Mouse (Mus musculus) heart, embryonic 11.5 days (tissue): ENCODE results near the gene St8sia6. TPM values are rescaled to one million over a fixed set of nuclear protein-coding genes. Genes with fewer than 3 reads are reported as not detected.
"Not testable (repeated sequence)": the region's sequence is repeated elsewhere in the genome, so short reads cannot be mapped to it uniquely, and the experiment has no call there.

Experiments
- ATAC-seq: fragments of 200-750 bp; cut with Nextera tagmentation; replicated peaks from 2 replicates; pipeline ENCODE4 v1.8.0; 2017; ENCODE audit warnings: moderate library complexity; ENCODE audit not compliant: insufficient number of reproducible peaks, low FRiP score, low TSS enrichment
- H3K27ac ChIP-seq: fragments of 300-500 bp; sonication (generic); 2 replicates; pipeline ENCODE4 v1.5.1; 2014; ENCODE audit warnings: mild to moderate bottlenecking, low read depth, low read length
- H3K27me3 ChIP-seq: fragments of 300-500 bp; sonication (generic); 2 replicates; pipeline ENCODE4 v1.6.1; 2014; ENCODE audit warnings: mild to moderate bottlenecking, low read length, mixed read lengths; ENCODE audit not compliant: control insufficient read depth, insufficient read depth
- H3K36me3 ChIP-seq: fragments of 300-500 bp; sonication (generic); 2 replicates; pipeline ENCODE4 v1.6.1; 2014; ENCODE audit warnings: mild to moderate bottlenecking, low read length, moderate library complexity, mixed read lengths; ENCODE audit not compliant: control insufficient read depth, insufficient read depth
- H3K4me1 ChIP-seq: fragments of 300-500 bp; sonication (generic); 2 replicates; pipeline ENCODE4 v1.6.1; 2014; ENCODE audit warnings: low read length; ENCODE audit not compliant: control insufficient read depth, insufficient read depth
- H3K4me2 ChIP-seq: fragments of 300-500 bp; sonication (generic); 2 replicates; pipeline ENCODE4 v1.6.1; 2014; ENCODE audit warnings: mild to moderate bottlenecking, moderate library complexity
- H3K4me3 ChIP-seq: fragments of 300-500 bp; sonication (generic); 2 replicates; pipeline ENCODE4 v1.5.1; 2014; ENCODE audit warnings: low read depth, low read length
- H3K9ac ChIP-seq: fragments of 300-500 bp; sonication (generic); 2 replicates; pipeline ENCODE4 v1.6.1; 2014; ENCODE audit warnings: mild to moderate bottlenecking, low read depth, low read length, moderate library complexity
- H3K9me3 ChIP-seq: fragments of 300-500 bp; sonication (generic); replicated peaks from 2 replicates; pipeline ENCODE4 v1.6.1; 2016; ENCODE audit warnings: low read length; ENCODE audit not compliant: control insufficient read depth
- WGBS: fragments of 180-500 bp; shearing (Covaris S2); extraction: QIAGEN DNeasy Blood & Tissue Kit; methylation state at CpG from one replicate; pipeline ENCODE4 v1.1.7; 2014; ENCODE audit not compliant: insufficient replicate concordance; 5-methylcytosine and 5-hydroxymethylcytosine counted together
- polyA plus RNA-seq: library from polyadenylated mRNA; unstranded; fragments of >200 nt; fragmentation: Nextera tagmentation; extraction: Ambion mirVana; gene quantifications from 2 replicates; pipeline ENCODE4 v1.2.1, GENCODE M21; 2014

Gene St8sia6
- polyA plus RNA-seq, 1 experiment from 2014 or later, result 0.20 TPM

GRCm38 (mm10) chr2:13634866-13635265 is 159.0 kb downstream of the St8sia6 start:
- Histone ChIP-seq H3K27ac (no peak overlapping the region), H3K4me3 (no peak overlapping the region), H3K4me2 (no peak overlapping the region), H3K9ac (no peak overlapping the region), H3K9me3 (no peaks in the 10 kb centered on the region), H3K4me1 (no peaks in the 10 kb centered on the region), H3K27me3 (no peaks in the 10 kb centered on the region), H3K36me3 (no peaks in the 10 kb centered on the region)
- no peak for ATAC-seq
- WGBS, result 47% methylated on average over 1 of the region's 1 CpGs

- WGBS, result 77% methylated on average over 7 of the region's 7 CpGs
- H3K36me3 ChIP-seq, result no peaks in the 10 kb centered on the region
- H3K9me3 ChIP-seq, result no peaks in the 10 kb centered on the region
- no peaks in the 10 kb centered on the region for H3K27me3 ChIP-seq
- H3K4me3 ChIP-seq, result no peak overlapping the region
- no peak overlapping the region for H3K9ac ChIP-seq
- ATAC-seq, result no peak
- H3K4me1 ChIP-seq, result no peaks in the 10 kb centered on the region
- H3K4me2 ChIP-seq, result no peak overlapping the region
- no peak overlapping the region for H3K27ac ChIP-seq
Measured at GRCm38 (mm10) chr2:13630136-13630832, 163.6 kb downstream of the St8sia6 start.

- not testable (repeated sequence) for H3K9me3 ChIP-seq, H3K9ac ChIP-seq, H3K4me2 ChIP-seq, ATAC-seq, H3K27ac ChIP-seq, H3K36me3 ChIP-seq, H3K4me3 ChIP-seq, H3K4me1 ChIP-seq, H3K27me3 ChIP-seq
- 46% methylated on average over 5 of the region's 5 CpGs for WGBS
Measured at GRCm38 (mm10) chr2:13603636-13604035, 190.2 kb downstream of the St8sia6 start.

- H3K4me2 ChIP-seq, result no peak overlapping the region
Measured at GRCm38 (mm10) chr2:13603093-13603492, 190.8 kb downstream of the St8sia6 start.

More at GRCm38 (mm10) chr2:13603093-13603492, 190.8 kb downstream of the St8sia6 start:
- H3K27me3 ChIP-seq, result no peaks in the 10 kb centered on the region
- H3K9ac ChIP-seq, result no peak overlapping the region
- ATAC-seq, result no peak
- no peak overlapping the region for H3K4me3 ChIP-seq
- H3K36me3 ChIP-seq, result no peaks in the 10 kb centered on the region
- H3K4me1 ChIP-seq, result no peaks in the 10 kb centered on the region
- H3K27ac ChIP-seq, result no peak overlapping the region
- H3K9me3 ChIP-seq, result no peaks in the 10 kb centered on the region

Other genes starting within 250 kb of the St8sia6 start
- gene Trdmt1, start 249.4 kb downstream of the St8sia6 start, polyA plus RNA-seq, result 8.2 and 9.0 TPM in 2 replicates
- 867 and 947 TPM in 2 replicates for gene Vim, start 220.1 kb downstream of the St8sia6 start, polyA plus RNA-seq